Mouse (Mus musculus): ENCODE data around the gene Grhl1. TPM values are rescaled to one million over a fixed set of nuclear protein-coding genes. Genes with fewer than 3 reads are reported as not detected.

Grhl1 gene
- polyA plus RNA-seq, 1 experiment: not detected

DNA sequence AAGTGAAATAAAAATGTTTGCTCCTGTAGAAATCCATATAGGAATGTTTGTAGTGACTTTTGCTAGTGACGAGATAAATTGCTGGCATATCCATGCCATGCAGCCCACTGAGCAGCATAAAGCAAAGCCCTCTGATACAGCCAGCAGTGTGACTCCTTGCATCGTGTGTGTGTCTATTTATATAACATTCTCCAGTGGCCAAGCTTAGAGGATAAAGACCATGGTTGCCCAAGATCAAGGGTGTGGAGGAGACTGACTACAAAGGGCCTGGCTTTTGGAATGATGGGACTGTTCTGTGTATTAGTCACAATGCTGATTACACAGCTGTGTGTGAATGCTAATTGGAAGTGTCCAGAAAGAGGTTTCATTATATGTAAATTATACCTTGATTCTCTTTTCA is 19.6 kb upstream of the Grhl1 start:
- Histone ChIP-seq H3K27ac (ENCODE audit: control insufficient read depth, insufficient read depth, low read depth, low read length, poor library complexity) (no peak overlapping the region), H3K4me3 (replicated peaks; ENCODE audit: control insufficient read depth, low read depth, low read length) (no peak overlapping the region), H3K4me1 (ENCODE audit: control insufficient read depth, insufficient read depth, low read length) (no peaks in the 10 kb centered on the region)
- TF ChIP-seq CTCF (IDR thresholded peaks at IDR 0.05; ENCODE audit: control insufficient read depth, insufficient read depth, low read length) (no peak), POLR2A (IDR thresholded peaks at IDR 0.05; ENCODE audit: borderline replicate concordance, control insufficient read depth, low read depth, low read length) (no peak)
- WGBS: 77% methylated on average over 2 of the region's 2 CpGs

DNA sequence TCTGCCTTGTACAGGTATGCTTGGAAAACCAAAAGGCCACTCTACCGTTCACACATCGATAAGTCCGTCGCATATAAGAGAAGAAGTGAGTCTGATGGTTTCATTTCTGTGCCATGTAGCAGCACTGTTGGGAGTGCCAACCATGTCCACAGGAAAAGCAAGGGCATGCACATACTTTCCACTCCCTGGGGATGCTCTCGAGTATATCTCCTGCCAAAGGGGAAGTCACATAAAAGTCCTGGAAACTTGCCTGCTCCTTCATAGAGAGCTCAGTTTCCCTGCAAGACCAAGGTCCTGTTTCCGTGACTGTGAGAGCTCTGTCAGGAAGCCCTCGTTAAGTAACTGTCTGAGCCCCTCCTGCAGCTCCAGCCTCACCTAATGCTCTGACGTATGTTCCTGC is 16.1 kb upstream of the Grhl1 start:
- Histone ChIP-seq H3K4me3 (replicated peaks; ENCODE audit: control insufficient read depth, low read depth, low read length) (no peak overlapping the region), H3K27ac (ENCODE audit: control insufficient read depth, insufficient read depth, low read depth, low read length, poor library complexity) (no peak overlapping the region), H3K4me1 (ENCODE audit: control insufficient read depth, insufficient read depth, low read length) (no peaks in the 10 kb centered on the region)
- 72% methylated on average over 8 of the region's 8 CpGs for WGBS
- TF ChIP-seq POLR2A (IDR thresholded peaks at IDR 0.05; ENCODE audit: borderline replicate concordance, control insufficient read depth, low read depth, low read length): no peak
- no peak for TF ChIP-seq CTCF (IDR thresholded peaks at IDR 0.05; ENCODE audit: control insufficient read depth, insufficient read depth, low read length)

DNA sequence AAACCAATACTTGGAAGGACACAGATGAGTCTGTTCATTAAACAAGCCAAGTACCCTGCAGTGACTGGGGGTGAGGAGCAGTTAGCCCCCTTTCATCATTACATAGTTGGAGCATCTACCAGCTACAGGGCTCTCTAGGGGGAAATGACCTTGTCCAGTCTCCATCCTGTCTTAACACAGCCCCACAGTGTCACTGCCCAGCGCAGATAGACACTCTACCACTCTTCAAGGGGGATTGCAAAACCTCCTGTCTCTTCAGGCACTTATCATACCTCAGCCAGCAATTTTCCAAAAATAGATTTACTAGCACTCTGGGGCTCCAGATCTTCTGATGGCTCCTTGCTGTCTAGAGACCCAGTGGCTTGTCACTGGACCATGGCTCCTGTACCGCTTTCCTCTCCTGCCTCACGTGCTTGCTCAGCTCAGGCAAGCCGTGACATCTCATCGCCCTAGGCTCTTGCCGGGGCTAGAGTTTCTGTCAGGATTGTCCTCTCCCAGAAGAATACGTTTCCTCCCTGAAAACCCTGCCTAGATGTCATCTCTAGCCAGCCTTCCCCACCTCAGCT is 8.6 kb upstream of the Grhl1 start:
- Histone ChIP-seq H3K27ac (ENCODE audit: control insufficient read depth, insufficient read depth, low read depth, low read length, poor library complexity) (no peak overlapping the region), H3K4me3 (replicated peaks; ENCODE audit: control insufficient read depth, low read depth, low read length) (no peak overlapping the region), H3K4me1 (ENCODE audit: control insufficient read depth, insufficient read depth, low read length) (no peaks in the 10 kb centered on the region)
- TF ChIP-seq CTCF (IDR thresholded peaks at IDR 0.05; ENCODE audit: control insufficient read depth, insufficient read depth, low read length) (no peak), POLR2A (IDR thresholded peaks at IDR 0.05; ENCODE audit: borderline replicate concordance, control insufficient read depth, low read depth, low read length) (no peak)
- whole genome bisulfite sequencing: 83% methylated on average over 7 of the region's 7 CpGs

GRCm38 (mm10) chr12:24565311-24565710 is 6.8 kb upstream of the Grhl1 start:
- H3K4me1 ChIP-seq (ENCODE audit: control insufficient read depth, insufficient read depth, low read length): no peaks in the 10 kb centered on the region
- 79% methylated on average over 6 of the region's 6 CpGs for WGBS
- H3K27ac ChIP-seq (ENCODE audit: control insufficient read depth, insufficient read depth, low read depth, low read length, poor library complexity): no peak overlapping the region
- TF ChIP-seq POLR2A (IDR thresholded peaks at IDR 0.05; ENCODE audit: borderline replicate concordance, control insufficient read depth, low read depth, low read length): no peak
- no peak for TF ChIP-seq CTCF (IDR thresholded peaks at IDR 0.05; ENCODE audit: control insufficient read depth, insufficient read depth, low read length)
- no peak overlapping the region for H3K4me3 ChIP-seq (replicated peaks; ENCODE audit: control insufficient read depth, low read depth, low read length)

DNA sequence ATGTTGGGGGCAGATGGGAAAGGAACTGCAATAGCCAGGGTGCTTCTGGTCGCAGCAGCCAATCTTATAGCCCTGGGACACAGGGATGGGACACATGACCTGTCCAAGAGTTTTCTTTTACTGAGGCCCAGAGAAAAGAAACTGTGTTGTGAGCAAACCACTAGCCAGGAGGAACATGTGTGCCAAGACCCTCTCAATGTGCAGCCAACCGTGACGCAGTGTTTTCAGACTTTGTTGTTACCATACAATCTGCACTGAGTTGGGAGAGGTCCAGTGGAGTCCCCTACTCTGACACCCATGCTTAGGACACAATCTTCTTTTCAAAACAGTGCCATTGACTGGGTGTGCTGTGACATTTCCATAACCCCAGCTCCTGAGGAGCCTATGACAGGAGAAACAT is 4.5 kb upstream of the Grhl1 start:
- Histone ChIP-seq H3K4me3 (replicated peaks; ENCODE audit: control insufficient read depth, low read depth, low read length) (no peak overlapping the region), H3K4me1 (ENCODE audit: control insufficient read depth, insufficient read depth, low read length) (no peaks in the 10 kb centered on the region), H3K27ac (ENCODE audit: control insufficient read depth, insufficient read depth, low read depth, low read length, poor library complexity) (no peak overlapping the region)
- 79% methylated on average over 3 of the region's 3 CpGs for WGBS
- TF ChIP-seq POLR2A (IDR thresholded peaks at IDR 0.05; ENCODE audit: borderline replicate concordance, control insufficient read depth, low read depth, low read length) (no peak), CTCF (IDR thresholded peaks at IDR 0.05; ENCODE audit: control insufficient read depth, insufficient read depth, low read length) (no peak)

GRCm38 (mm10) chr12:24572421-24573274 is 565 bp downstream of the Grhl1 start:
- Histone ChIP-seq H3K4me3 (replicated peaks; ENCODE audit: control insufficient read depth, low read depth, low read length) (peak overlapping the region; percentile 63), H3K4me1 (ENCODE audit: control insufficient read depth, insufficient read depth, low read length) (no peaks in the 10 kb centered on the region), H3K27ac (ENCODE audit: control insufficient read depth, insufficient read depth, low read depth, low read length, poor library complexity) (peak overlapping the region; percentile 25; the same call in 1 of the 2 replicates)
- 5% methylated on average over 48 of the region's 48 CpGs for WGBS
- no peak for TF ChIP-seq CTCF (IDR thresholded peaks at IDR 0.05; ENCODE audit: control insufficient read depth, insufficient read depth, low read length)
- no peak for TF ChIP-seq POLR2A (IDR thresholded peaks at IDR 0.05; ENCODE audit: borderline replicate concordance, control insufficient read depth, low read depth, low read length)

DNA sequence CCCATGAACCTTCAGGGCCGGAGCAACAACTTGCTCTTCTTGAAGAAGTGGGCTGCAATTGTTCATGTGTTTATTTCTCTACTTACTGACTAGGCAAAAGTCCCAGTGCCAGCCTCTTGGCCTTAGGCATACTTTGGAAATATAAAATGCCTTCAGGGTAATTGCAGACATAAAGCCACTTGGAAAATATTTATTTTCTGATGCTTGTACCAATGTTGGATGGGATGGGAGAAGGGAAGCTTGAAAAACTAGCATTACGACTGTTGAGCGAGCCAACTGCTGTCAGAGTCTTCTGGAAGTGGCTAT is 1.1 kb downstream of the Grhl1 start:
- H3K27ac ChIP-seq (ENCODE audit: control insufficient read depth, insufficient read depth, low read depth, low read length, poor library complexity): no peak overlapping the region
- TF ChIP-seq POLR2A (IDR thresholded peaks at IDR 0.05; ENCODE audit: borderline replicate concordance, control insufficient read depth, low read depth, low read length): no peak
- TF ChIP-seq CTCF (IDR thresholded peaks at IDR 0.05; ENCODE audit: control insufficient read depth, insufficient read depth, low read length): no peak
- 75% methylated on average over 3 of the region's 3 CpGs for WGBS
- H3K4me1 ChIP-seq (ENCODE audit: control insufficient read depth, insufficient read depth, low read length): no peaks in the 10 kb centered on the region
- H3K4me3 ChIP-seq (replicated peaks; ENCODE audit: control insufficient read depth, low read depth, low read length): no peak overlapping the region

GRCm38 (mm10) chr12:24574870-24575269 is 2.8 kb downstream of the Grhl1 start:
- no peak for TF ChIP-seq POLR2A (IDR thresholded peaks at IDR 0.05; ENCODE audit: borderline replicate concordance, control insufficient read depth, low read depth, low read length)
- TF ChIP-seq CTCF (IDR thresholded peaks at IDR 0.05; ENCODE audit: control insufficient read depth, insufficient read depth, low read length): no peak
- WGBS: 22% methylated on average over 7 of the region's 7 CpGs

More at GRCm38 (mm10) chr12:24574870-24575269, 2.8 kb downstream of the Grhl1 start:
- H3K4me1 ChIP-seq (ENCODE audit: control insufficient read depth, insufficient read depth, low read length): no peaks in the 10 kb centered on the region
- no peak overlapping the region for H3K27ac ChIP-seq (ENCODE audit: control insufficient read depth, insufficient read depth, low read depth, low read length, poor library complexity)
- H3K4me3 ChIP-seq (replicated peaks; ENCODE audit: control insufficient read depth, low read depth, low read length): no peak overlapping the region
